Mouse (Mus musculus) midbrain, embryonic 11.5 days (tissue): ENCODE measurements around the gene Tnfaip3. TPM values are rescaled to one million over a fixed set of nuclear protein-coding genes. Genes with fewer than 3 reads are reported as not detected.

Source experiments
- ATAC-seq: fragments of 200-750 bp; cut with Nextera tagmentation; 2 replicates; pipeline ENCODE4 v1.8.0; 2017; ENCODE audit warnings: moderate TSS enrichment, moderate library complexity; ENCODE audit not compliant: low FRiP score
- DNase-seq: peaks from one replicate; pipeline ENCODE4 v3.0.0; 2015; ENCODE audit warnings: low spot score; ENCODE audit errors: missing footprints
- H3K27ac ChIP-seq: fragments of 300-500 bp; sonication (generic); 2 replicates; pipeline ENCODE4 v1.5.1; 2014; ENCODE audit warnings: low read depth, low read length
- H3K27me3 ChIP-seq: fragments of 300-500 bp; sonication (generic); 2 replicates; pipeline ENCODE4 v1.6.1; 2014; ENCODE audit warnings: mild to moderate bottlenecking, low read length, moderate library complexity, mixed read lengths; ENCODE audit not compliant: control insufficient read depth, insufficient read depth
- H3K36me3 ChIP-seq: fragments of 300-500 bp; sonication (generic); 2 replicates; pipeline ENCODE4 v1.6.1; 2014; ENCODE audit warnings: mild to moderate bottlenecking, low read length, moderate library complexity, mixed read lengths; ENCODE audit not compliant: control insufficient read depth, insufficient read depth
- H3K4me1 ChIP-seq: fragments of 300-500 bp; sonication (generic); 2 replicates; pipeline ENCODE4 v1.6.1; 2014; ENCODE audit warnings: low read length; ENCODE audit not compliant: control insufficient read depth, insufficient read depth
- H3K4me2 ChIP-seq: fragments of 300-500 bp; sonication (generic); 2 replicates; pipeline ENCODE4 v1.6.1; 2014; ENCODE audit warnings: mild to moderate bottlenecking, moderate library complexity
- H3K4me3 ChIP-seq: fragments of 300-500 bp; sonication (generic); 2 replicates; pipeline ENCODE4 v1.5.1; 2014; ENCODE audit warnings: low read depth, low read length
- H3K9ac ChIP-seq: fragments of 300-500 bp; sonication (generic); 2 replicates; pipeline ENCODE4 v1.6.1; 2014; ENCODE audit warnings: low read length
- H3K9me3 ChIP-seq: fragments of 300-500 bp; sonication (generic); 2 replicates; pipeline ENCODE4 v1.6.1; 2016; ENCODE audit warnings: low read length; ENCODE audit not compliant: control insufficient read depth
- WGBS: fragments of 180-500 bp; shearing (Covaris S2); extraction: QIAGEN DNeasy Blood & Tissue Kit; methylation state at CpG from one replicate; pipeline ENCODE4 v1.1.7; 2014; 5-methylcytosine and 5-hydroxymethylcytosine counted together
- polyA plus RNA-seq: library from polyadenylated mRNA; unstranded; fragments of >200 nt; fragmentation: Nextera tagmentation; extraction: Ambion mirVana; gene quantifications from 2 replicates; pipeline ENCODE4 v1.2.1, GENCODE M21; 2014

Gene Tnfaip3
- 1.2 and 1.4 TPM in 2 replicates for polyA plus RNA-seq

GRCm38 (mm10) chr10:19015257-19015862 lies at the start of gene Tnfaip3:
Tnfaip3 (minus strand) TSS chr10:19015657.
- H3K4me1 ChIP-seq: peaks cover 13% of the 10 kb centered on the region; the same call in 1 of the 2 replicates
- H3K4me3 ChIP-seq: peak within 1 kb of the TSS; percentile 73
- H3K9me3 ChIP-seq: no peaks in the 10 kb centered on the region
- peak; percentile 93 for ATAC-seq
- H3K36me3 ChIP-seq: no peaks in the 10 kb centered on the region
- H3K4me2 ChIP-seq: peak within 1 kb of the TSS; percentile 84
- H3K27ac ChIP-seq: no peak within 1 kb of the TSS
- H3K27me3 ChIP-seq: no peaks in the 10 kb centered on the region; the same call in 1 of the 2 replicates
- peak within 1 kb of the TSS; percentile 76 for H3K9ac ChIP-seq
- peak; percentile 100 for DNase-seq
- WGBS: 1% methylated on average over 38 of the region's 38 CpGs

GRCm38 (mm10) chr10:19064651-19065601 lies 49.5 kb upstream of the Tnfaip3 start:
- no peak for ATAC-seq
- WGBS: 82% methylated on average over 6 of the region's 6 CpGs
- DNase-seq: no peak
- H3K4me1 ChIP-seq: no peaks in the 10 kb centered on the region
- H3K4me2 ChIP-seq: no peak overlapping the region
- H3K9me3 ChIP-seq: no peaks in the 10 kb centered on the region
- no peak overlapping the region for H3K27ac ChIP-seq
- no peaks in the 10 kb centered on the region for H3K36me3 ChIP-seq
- no peak overlapping the region for H3K9ac ChIP-seq
- H3K27me3 ChIP-seq: no peaks in the 10 kb centered on the region
- H3K4me3 ChIP-seq: no peak overlapping the region

DNA sequence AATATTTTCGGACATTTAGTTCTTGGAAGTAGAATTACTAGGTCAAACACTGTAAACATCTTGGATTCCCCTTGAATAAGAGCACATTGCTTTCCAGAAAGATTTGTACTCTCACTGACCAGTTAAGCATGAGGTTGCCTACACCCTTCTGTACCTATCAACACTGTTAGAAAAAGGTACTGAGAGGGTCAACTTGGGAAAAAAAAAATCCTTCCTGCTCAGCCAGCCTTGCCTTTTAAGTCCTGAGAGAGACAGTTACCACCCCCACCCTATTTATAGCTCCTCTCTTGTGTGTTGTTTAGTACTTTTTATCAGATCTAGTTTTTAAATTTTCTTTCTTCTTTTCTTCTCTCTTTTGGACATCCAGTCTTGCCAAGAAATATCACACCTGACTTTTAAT lies 48.2 kb upstream of the Tnfaip3 start:
- 92% methylated on average over 1 of the region's 1 CpGs for WGBS
- H3K9me3 ChIP-seq: no peaks in the 10 kb centered on the region
- no peaks in the 10 kb centered on the region for H3K27me3 ChIP-seq
- H3K4me1 ChIP-seq: no peaks in the 10 kb centered on the region
- no peak overlapping the region for H3K4me3 ChIP-seq
- no peak overlapping the region for H3K9ac ChIP-seq
- H3K4me2 ChIP-seq: no peak overlapping the region
- DNase-seq (no peak), ATAC-seq (no peak)
- no peaks in the 10 kb centered on the region for H3K36me3 ChIP-seq
- H3K27ac ChIP-seq: no peak overlapping the region

DNA sequence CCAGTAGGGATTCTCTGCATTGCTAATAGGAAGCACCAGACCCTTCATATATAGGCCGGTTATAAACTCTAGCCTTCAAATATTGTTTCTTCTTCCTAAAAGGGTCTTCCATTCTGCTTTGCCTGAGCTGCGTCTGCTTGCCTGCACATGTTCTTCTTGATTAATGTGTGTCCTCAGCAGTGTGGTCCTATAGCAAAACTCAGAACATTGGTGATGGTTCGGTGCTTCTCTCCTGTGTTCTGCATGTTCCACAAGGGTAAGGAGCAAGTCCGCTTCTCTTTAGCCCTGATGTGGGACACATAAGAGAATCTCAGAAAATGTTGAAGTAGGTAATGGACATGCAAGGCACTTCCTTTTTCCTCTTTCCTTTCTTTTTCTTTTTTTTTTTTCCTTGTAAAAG lies 47.8 kb upstream of the Tnfaip3 start:
- ATAC-seq: no peak
- Histone ChIP-seq H3K36me3 (no peaks in the 10 kb centered on the region), H3K9me3 (no peaks in the 10 kb centered on the region), H3K4me2 (no peak overlapping the region), H3K9ac (no peak overlapping the region), H3K27ac (no peak overlapping the region), H3K4me1 (no peaks in the 10 kb centered on the region), H3K27me3 (no peaks in the 10 kb centered on the region), H3K4me3 (no peak overlapping the region)
- DNase-seq: no peak
- 89% methylated on average over 4 of the region's 4 CpGs for WGBS

- Histone ChIP-seq H3K4me2 (no peak overlapping the region), H3K4me1 (no peaks in the 10 kb centered on the region), H3K27me3 (no peaks in the 10 kb centered on the region), H3K9ac (no peak overlapping the region), H3K9me3 (no peaks in the 10 kb centered on the region), H3K27ac (no peak overlapping the region), H3K36me3 (no peaks in the 10 kb centered on the region), H3K4me3 (no peak overlapping the region)
- no peak for DNase-seq
- WGBS: 70% methylated on average over 15 of the region's 15 CpGs
- no peak for ATAC-seq
Measured at GRCm38 (mm10) chr10:19062098-19062905, 46.8 kb upstream of the Tnfaip3 start.

DNA sequence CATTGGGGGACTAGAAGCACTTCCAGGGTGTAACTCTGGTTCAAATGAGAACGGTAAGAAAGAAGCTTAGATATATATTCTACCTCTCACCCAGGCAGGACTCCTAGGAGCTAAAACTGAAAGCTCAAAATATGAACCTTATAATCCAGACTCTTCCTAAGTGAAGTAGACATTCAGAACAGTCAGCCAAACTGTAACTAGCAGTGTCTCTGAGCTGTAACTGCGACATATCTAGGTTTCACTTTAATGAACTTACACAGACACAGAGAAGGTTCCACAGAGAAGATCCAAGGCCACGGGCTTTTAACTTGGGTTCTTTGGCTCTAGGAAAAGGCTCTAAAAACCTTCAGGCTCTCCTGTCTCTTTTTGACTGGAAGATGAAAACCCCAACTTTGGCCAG lies 45.7 kb upstream of the Tnfaip3 start:
- Histone ChIP-seq H3K9ac (no peak overlapping the region), H3K4me3 (no peak overlapping the region), H3K27me3 (no peaks in the 10 kb centered on the region), H3K27ac (no peak overlapping the region), H3K9me3 (no peaks in the 10 kb centered on the region), H3K4me2 (no peak overlapping the region), H3K4me1 (no peaks in the 10 kb centered on the region), H3K36me3 (no peaks in the 10 kb centered on the region)
- no peak for DNase-seq
- no peak for ATAC-seq
- 84% methylated on average over 3 of the region's 3 CpGs for WGBS

DNA sequence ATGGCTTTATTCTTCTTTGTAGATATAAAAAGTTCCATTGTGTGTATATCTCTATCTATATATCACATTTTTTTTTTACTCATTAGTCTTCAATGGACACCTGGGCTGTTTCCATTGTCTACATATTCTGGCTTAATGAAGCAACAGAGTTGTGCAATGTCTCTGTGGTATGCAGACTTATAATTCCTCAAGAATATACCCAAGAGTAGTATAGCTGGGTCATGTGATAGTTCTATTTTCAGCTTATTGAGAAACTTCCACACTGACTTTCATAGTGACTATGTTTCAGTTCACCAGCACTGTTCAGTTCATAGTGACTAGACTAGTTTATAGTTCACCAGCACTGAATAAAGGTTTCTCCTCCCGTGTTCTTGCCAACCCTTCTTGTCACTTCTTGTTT lies 38.1 kb upstream of the Tnfaip3 start:
- Histone ChIP-seq H3K4me3 (no peak overlapping the region), H3K4me2 (no peak overlapping the region), H3K27ac (no peak overlapping the region), H3K36me3 (no peaks in the 10 kb centered on the region), H3K4me1 (no peaks in the 10 kb centered on the region), H3K9ac (no peak overlapping the region), H3K9me3 (no peaks in the 10 kb centered on the region), H3K27me3 (no peaks in the 10 kb centered on the region)
- WGBS: 82% methylated on average over 1 of the region's 1 CpGs
- ATAC-seq (no peak), DNase-seq (no peak)

DNA sequence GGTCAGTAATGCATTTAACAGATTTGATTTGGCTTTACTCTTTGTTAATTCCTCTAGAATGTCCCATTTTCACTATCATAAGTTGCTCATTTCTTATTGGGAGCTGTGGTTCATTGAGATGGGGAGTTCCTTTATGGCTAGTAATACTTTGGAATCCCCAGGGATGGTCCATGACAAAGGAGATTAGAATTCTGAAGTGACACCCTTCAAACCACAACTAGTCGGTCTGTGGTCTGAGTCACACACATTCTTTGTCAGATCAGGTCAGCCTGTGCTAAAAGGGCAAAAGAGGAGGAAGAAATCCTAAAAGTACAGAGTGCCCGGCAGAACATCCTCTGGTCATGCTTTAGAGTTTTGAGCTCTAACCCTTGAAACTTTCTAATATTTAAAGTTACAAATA lies 30.5 kb upstream of the Tnfaip3 start:
- Histone ChIP-seq H3K4me1 (no peaks in the 10 kb centered on the region), H3K4me3 (no peak overlapping the region), H3K4me2 (no peak overlapping the region), H3K9ac (no peak overlapping the region), H3K36me3 (no peaks in the 10 kb centered on the region), H3K27ac (no peak overlapping the region), H3K9me3 (no peaks in the 10 kb centered on the region), H3K27me3 (no peaks in the 10 kb centered on the region)
- DNase-seq: no peak
- no peak for ATAC-seq
- 27% methylated on average over 2 of the region's 2 CpGs for WGBS
